Mouse (Mus musculus) adrenal gland, adult 2 months (tissue): ENCODE measurements around the gene Mfap5. TPM values are rescaled to one million over a fixed set of nuclear protein-coding genes. Genes with fewer than 3 reads are reported as not detected.
A peak's percentile ranks its signal among the peaks of the same experiment; 100 is the strongest.
"Not testable (repeated sequence)": the region's sequence is repeated elsewhere in the genome, so short reads cannot be mapped to it uniquely, and the experiment has no call there.

ENCODE experiments used
- DNase-seq: peaks from one replicate; pipeline ENCODE4 v3.0.0; 2021
- polyA plus RNA-seq: library from polyadenylated mRNA; depleted of rRNA; stranded (reverse); fragments of >200 nt; gene quantifications from 2 replicates; pipeline ENCODE4 v1.2.3, GENCODE M21; 2012
- total RNA-seq, 2 experiments: library from RNA; stranded (reverse); gene quantifications; 2 replicates each; pipeline ENCODE4 v1.2.3; 2021

The Mfap5 gene
- total and polyA plus RNA-seq, 3 experiments = 15.5 to 38.2 (median 22.6) TPM

DNA sequence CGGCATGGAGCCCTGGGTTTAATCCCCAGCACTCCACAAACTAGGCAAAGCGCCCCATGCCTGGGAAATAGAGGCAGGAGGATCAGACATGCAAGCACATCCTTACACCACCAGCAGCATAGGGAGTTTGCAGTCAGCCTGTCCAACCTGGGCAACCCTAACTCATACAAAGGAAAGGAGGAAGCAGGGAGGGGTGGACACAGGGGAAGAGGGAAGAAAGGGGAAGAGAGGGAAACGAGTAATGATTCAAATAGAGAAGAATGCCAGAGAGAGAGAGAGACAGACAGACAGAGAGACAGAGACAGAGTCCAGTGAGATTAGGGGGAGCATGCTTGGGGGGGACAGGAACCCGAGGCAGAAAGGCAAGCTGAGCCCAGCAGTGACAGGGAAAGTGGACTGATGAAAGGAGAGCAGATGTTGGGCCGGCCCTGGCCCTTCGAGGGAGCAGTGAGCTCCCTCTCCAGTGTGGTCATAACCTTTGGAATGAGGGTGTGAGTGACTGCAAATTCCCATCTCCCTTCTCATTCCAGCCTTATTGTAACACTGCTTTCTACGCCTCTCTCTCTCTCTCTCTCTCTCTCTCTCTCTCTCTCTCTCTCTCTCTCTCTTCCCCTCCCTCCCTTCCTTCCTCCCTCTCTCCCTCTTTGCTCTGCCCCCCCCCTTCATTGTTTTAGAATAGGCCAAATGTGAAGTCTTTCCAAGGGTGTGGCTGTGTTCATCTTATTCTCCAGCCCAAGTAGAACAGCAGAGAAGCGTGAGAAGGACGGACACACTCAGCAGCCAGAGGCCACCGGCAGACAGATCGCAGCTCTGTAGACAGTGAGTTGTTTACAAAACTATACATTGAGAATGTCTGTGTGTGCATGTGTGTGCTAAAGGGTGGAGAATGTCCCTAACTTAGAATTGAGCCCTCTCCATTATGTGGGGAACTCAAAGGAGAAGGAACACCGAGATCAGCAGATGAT is 7.6 kb downstream of the Mfap5 start:
- DNase-seq = no peak

DNA sequence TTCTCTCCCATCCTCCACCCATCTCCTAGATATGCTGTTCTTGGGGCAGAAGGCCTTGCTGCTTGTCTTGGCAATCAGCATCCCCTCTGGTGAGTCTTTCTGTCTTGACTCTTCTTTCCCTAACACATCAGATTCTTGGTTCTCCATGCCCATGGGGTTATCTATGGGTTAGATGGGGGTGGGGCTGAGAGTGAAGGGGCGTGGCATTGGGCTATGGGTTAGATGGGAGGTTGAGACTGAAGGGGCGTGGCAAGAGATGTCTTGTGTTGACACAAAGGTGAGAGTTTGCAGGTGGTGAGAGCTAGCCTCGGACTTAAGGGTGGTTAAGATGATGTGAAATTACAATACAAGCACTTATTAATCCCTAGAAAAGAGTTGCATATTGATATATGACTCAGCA is 8.7 kb downstream of the Mfap5 start:
- DNase-seq = no peak

DNA sequence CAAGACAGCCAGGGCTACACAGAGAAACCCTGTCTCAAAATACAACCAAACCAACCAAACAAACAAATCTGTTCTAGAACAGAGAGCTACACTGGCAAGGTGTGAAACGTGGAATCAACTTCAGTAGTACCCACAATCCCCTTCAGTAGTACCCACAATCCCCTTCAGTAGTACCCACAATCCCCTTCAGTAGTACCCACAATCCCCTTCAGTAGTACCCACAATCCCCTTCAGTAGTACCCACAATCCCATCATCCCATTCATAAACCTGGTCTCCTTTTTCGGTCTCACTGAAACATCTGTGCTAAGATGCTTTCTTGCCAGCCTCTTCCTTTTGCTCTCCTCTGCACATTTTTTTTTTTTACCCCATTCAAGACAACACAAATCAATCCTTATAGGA is 10.1 kb downstream of the Mfap5 start:
- not testable (repeated sequence) for DNase-seq

DNA sequence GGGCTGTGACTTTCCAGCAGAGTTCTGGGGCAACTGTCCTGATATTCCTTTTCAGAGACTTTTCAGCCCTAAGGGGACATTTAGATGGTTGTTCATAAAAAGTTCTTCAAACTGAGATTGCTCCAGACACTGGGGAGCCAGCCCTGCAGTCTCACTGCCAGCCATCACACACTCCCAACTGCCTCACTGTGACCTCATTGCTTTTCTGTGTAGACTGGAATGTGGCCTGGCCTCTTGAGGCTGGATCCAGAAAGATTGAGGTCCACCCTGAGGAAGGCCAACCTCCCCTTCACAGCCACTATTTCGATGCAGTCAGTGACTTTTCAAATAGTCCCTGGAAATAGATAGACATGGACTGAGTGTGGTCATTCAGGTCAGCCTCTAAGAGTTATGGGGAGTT is 12.0 kb downstream of the Mfap5 start:
- DNase-seq = no peak

DNA sequence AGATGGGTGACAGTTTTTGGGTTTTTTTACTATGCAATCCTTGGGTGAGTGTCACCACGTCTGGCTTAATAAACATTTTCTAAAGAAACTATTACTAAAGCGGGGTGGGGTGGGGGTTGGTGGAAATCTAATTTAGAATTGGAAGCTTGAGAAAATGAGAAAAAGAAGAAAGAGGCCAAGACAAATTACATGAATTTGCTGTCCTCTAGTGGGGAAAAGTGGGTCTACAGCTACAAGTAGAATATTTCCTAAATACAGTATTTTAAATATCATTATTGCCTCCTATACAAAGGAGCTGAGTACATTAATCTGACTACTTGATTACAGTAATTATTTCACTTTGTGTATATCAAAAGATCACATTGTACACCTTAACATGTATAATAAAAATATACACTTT is 13.7 kb downstream of the Mfap5 start:
- no peak for DNase-seq

DNA sequence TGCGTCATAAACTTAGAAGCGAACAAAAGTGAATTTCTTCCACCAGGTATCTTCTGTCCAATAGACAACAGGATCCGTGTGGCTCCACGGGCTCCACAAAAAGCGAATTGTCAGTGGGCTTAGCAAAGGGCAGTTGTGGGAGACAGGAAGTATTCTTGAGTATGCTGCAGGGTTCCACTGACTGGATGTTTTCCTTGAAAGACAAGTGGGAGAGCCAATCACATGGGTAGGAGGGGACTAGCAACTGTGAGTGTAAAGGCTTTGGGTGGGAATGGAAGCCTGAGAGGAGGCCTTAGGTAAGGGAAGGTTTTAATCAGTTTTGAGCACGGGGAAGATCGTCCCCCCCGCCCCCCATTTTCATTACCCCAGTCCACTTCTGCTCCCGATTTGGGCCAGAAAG is 16.9 kb downstream of the Mfap5 start:
- DNase-seq = no peak

DNA sequence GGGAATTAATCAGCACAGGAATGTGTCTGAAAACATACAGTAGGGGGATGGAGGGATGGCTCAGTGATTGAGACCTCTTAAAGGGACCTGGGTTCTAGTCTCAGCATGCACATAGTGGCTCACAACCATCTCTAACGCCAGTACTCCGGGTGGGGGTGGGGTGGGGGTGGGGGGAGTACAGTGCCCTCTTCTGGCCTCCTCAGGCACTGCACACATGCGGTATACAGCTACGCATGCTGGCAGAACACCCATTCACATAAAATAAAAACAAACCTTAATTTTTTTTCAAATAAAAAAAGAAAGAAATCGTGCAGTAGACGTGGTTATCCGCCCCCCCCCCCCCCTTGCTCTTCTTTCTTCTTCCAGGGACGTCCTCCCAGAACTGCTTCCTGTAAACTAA is 17.6 kb downstream of the Mfap5 start:
- DNase-seq = no peak

DNA sequence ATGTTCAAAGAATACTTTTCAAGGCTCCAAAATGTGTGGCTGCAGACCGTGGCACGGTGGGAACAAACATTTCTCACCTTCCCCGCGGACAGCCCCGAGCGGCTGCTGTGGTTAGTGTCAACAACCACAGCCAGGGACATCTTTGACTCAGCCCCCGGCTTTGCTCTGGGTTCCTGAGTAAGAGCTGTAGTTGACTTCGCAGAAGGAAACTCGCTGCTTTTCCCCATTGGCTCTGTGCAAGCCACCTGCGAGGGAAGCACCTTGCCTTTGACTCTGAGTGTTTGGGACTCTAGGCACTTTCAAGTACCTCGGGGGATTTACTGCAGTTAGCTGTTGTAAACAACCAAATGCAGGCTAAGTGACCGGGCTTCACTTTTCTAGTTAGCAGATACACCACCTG is 22.0 kb downstream of the Mfap5 start:
- no peak for DNase-seq

DNA sequence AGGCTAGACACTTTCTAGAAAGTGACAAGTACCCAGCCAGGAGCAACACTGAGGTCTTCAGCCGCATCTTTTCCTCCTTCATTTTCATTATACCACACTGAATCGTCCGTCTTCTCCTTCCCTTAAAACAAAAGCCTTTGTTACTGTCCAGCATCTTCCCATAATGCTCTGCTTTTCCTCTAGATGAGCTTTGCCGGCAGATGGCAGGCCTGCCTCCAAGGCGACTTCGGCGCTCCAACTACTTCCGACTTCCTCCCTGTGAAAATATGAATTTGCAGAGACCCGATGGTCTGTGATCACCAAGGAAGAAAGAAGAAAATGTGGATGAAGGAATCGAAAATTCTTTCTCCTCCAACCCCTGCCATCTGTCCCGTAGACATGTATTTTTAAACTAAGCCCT is 22.5 kb downstream of the Mfap5 start:
- no peak for DNase-seq

DNA sequence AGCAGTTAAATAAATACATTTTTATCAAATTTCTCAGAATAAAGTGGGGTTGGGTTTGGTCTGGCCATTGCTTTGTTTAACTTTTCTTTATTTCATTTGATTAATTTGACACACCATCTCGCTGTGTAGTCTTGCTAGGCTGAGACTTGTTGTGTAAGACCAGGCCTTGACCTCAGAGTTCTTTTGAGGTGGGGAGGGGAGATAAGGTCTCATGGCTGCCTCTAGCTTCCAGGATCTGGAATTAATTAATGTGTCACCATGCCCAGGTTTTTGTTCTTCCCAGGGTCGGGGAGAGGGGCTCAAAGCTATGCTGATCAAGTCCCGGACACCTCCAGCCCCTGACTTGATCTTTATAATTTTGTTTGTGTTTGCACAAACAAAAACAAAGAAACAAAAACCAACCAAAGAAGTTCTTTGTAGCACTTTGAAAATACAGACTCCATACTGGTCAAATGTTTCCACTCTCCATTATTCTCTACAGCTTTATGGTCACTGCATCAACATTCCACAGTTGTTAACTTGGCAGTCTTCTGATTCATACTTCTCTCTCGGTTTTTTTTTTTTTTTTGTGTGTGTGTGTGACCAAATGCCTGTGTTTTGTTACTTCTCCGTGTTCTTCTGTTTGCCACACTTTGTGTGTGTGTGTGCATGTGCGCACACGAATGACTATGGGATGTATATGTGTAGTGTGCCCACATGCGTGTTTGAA is 26.0 kb downstream of the Mfap5 start:
- DNase-seq = peak; percentile 5

DNA sequence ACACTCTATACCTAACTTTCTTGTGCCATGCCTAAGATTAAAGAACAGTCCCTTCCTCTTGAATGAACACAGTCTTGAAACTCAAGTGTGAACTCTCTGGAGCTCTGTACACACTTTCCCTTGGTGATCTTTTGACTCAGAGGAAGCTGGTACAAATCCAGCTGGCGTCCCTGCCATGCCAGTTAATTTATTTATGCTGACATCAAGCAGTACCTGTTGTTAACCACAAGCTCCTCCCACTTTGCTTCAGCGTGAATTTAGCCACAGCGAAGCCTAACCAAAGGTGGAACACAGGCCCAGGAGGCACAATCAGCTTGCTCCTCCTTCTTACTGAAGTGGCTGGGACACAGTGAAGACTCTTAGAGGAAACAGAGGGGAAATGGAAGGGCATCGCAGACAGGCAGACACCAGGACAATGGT is 27.2 kb downstream of the Mfap5 start:
- peak; percentile 28 for DNase-seq

DNA sequence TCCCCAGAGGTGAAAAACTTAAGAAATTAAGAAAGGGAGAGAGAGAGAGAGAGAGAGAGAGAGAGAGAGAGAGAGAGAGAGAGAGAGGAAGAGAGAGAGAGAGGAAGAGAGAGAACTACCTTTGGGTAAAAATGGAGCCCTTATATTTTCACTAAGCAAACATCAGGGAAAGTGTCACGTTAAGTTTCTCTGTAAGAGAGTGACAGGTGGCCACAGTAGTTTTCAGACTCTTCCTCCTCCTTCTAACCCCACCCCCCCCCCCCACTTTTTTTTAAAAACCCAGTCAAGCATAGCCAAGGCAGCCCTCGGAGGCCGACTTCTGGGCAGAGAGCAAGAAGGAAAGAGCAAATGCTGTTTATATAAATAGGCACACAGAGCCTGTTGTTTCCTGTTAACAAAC is 28.4 kb downstream of the Mfap5 start:
- no peak for DNase-seq

DNA sequence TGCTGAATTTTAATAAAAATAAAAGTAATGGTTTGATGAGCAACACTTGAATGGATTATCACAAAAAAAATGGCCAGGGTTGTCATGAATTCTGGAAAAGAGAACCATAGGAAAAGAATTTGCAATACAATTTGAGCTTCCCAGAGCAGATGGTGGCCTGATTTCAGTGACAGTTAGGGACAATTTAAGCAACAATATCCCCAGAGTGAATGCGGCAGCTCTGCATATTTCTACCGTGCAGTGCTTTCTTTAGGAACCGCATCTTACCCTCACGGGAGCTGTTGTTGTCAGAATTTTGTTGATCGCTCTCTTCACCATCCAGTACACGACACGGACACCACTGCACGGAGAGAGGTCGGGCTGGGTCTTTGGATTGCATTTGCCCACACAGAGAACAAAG is 33.9 kb downstream of the Mfap5 start:
- no peak for DNase-seq

DNA sequence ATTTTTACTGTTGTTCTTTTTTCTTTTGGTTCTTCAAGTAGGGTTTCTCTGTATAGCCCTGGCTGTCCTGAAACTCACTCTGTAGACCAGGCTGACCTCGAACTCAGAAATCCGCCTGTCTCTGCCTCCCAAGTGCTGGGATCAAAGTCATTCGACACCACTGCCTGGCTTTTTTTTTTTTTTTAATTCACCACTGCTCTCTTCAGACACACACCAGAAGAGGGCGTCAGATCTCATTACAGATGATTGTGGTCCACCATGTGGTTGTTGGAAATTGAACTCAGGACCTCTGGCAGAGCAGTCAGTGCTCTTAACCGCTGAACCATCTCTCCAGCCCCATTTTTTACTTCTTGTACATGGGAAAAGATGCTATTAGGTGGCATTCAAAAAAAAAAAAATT is 36.8 kb downstream of the Mfap5 start:
- not testable (repeated sequence) for DNase-seq

DNA sequence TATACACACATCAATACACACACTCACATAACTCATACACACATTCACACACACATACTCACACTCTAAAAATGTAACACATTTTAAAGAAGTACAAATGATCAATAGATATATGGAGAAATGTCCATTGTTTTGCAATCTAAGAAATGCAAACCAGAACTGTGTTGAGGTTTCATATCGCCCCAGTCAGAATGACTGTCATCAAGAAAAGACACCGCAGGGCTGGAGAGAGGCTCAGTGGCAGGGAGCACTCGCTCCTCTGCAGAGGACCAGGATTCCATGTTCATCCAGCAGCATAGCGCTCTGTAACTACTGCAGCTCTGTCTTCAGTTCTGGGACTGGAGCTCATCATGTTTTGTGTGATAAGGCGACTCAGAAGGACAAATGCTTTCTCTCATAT is 37.9 kb downstream of the Mfap5 start:
- no peak for DNase-seq

DNA sequence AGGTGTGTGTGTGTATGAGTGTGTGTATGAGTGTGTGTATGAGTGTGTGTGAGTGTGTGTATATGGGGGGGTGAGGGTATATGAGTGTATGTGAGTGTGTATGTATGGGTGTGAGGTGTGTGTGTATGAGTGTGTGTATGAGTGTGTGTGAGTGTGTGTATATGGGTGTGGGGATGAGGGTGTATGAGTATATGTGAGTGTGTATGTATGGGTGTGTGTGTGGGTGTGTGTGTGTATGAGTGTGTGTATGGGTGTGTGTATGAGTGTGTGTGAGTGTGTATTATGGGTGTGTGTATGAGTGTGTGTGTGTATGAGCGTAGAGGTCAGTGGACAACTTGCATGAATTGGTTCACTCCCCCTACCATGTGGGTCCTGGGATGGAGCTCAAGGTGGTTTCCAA is 39.0 kb downstream of the Mfap5 start:
- no peak for DNase-seq

DNA sequence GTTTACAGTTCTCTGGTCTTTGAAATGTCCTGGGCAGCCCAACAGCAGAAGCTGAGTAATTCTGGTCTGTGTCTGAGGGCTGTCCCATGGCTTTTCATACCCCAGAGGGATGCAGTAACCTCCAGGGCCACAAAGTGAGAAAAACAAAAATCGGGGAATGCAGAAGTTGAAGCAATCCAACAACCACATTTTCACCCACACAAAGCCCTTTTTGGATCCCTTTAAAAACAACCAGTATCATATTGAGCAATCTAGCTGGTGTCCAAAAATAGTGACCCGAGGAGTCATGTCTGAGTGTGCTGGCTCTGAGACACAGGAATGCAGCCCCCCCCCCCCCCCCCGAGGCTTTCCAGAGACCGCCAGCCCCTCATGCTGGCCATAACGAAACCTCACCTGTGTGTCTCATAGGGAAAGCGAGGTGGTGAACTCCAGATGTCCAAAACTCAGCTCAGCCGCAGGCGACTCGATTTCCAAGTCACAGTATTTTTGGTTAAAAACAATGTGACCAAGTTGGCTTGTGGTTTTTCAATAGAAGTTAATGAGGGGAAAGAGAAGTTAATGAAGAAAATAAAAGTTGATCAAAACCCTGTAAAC is 39.7 kb downstream of the Mfap5 start:
- DNase-seq = no peak

DNA sequence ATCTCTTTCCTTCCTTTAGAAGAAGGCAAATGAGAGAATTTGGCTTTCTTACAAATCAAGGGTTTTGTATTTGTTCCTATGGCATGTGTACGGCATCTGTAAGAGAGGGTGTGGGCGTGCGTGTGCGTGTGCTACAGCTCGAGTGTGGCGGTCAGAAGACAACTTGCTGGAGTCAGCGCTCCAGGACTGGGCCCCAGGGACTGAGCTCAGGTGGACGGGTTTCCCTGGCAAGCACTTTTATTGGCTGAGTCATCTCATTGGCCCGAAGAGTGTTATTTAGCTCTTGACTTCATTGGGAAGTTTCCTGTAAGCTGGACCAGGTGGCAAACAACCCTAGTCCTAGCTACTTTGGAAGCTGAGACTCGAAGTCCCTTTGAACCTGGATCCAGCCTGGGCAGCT is 40.3 kb downstream of the Mfap5 start:
- DNase-seq = no peak

DNA sequence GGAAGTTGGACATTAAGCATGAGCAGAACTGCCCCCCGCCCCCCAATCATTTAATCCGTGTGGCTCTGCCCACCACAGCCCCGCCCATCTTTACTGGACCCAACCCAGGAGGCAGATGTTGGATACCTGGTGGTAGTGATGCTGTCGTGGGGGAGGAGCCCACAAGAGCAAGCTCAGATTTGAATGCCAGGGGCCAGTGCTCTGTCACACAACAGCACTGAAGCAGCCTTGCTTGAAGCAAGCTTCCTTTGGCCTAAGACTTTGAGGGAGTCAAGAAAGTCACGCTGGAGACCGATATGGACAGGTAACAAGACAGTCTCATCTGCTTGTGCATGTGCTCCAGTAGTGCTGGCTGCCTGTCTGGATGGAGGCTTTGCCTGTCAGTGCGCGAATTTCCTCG is 48.0 kb downstream of the Mfap5 start, which contains the start of gene Aicda:
Gene Aicda (plus strand): TSS at position 196 of the 400 bp plus-strand sequence.
- DNase-seq = no peak

DNA sequence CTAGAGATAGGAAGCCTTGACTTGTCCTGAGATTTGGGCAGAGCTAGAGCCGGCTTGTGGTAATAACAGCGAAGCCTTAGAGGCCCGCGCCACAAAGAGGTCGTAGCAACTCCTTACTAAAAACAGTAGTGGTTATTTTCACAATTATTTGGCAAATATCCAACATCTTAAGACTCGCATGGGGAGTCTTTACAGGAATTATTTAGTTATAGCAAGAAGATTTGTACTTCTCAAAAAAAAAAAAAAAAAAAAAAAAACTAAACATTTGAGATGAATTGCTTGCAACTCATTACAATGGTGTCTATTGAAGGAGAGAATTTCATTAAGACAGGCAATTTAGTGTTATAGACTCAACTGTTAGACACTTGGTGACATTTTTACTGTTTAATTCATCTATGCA is 48.5 kb downstream of the Mfap5 start:
- no peak for DNase-seq

DNA sequence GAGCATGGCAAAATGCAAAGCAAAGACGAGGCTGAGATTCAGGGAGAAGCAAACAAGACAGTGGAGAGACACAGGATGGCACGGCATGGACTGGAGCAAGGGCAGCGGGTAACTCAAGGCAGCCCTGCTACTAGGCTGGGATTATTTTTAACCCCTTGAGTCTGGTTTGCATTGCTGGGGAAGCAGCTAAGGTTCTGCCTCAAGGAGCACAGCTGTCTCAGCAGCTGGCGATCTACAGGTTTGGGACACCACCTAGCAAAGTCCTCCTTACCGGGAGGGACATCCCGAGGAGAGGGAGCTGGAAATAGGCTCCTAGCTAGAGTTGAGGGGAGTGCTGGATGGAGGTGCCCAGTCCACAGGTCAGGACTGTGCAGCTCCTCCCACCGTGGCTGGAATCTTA is 49.6 kb downstream of the Mfap5 start:
- no peak for DNase-seq

DNA sequence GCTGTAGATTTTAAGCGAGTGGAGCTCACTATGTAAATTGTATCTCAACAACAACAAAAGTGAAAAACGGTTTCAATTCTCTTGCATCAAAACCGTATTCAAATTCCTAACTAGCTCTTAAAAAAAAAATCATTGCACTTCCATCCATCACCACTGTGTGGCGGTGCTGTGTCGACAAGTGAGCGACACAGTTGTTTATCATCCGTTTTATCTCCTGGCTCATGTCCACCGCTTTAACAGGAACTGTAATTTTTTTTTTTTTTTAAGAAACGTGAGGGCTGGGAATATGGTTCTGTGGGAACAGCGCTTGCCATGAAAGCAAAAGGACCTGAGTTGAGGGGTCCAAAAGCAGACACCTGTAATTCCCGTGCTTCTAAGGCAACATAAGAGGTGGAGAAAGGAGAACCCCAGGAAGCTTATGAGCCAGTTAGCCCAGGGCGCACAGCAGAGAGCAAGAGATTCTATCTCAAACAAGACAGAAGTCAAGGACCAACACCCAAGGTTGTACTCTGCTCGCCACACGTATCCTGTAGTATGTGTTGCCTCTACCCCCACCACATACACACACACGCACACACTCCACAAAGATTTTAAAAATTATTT is 51.4 kb downstream of the Mfap5 start:
- peak; percentile 61 for DNase-seq

DNA sequence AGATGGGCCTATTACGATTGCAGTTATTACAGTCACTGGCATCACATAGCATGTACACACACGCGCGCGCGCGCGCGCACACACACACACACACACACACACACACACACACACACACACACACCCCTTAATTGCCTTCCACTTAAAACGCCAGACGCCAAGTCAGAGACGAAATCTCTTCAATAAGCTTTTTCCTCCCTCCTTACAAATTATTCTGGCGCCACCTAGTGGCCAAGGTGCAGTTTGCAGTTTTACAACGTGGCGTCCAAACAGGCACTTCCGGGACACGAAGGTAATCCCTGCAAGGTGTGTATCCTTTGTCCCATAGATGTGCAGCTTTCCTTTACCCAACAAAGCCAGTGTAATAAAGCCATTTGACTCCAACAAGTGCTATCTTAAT is 54.8 kb downstream of the Mfap5 start:
- peak; percentile 55 for DNase-seq
